10 mouse cellular contexts compared by ENCODE assay signal in genomic region chr3:102676946-102677534, GRCm38 (mm10). TPM values are rescaled to one million over a fixed set of nuclear protein-coding genes. Genes with fewer than 3 reads are reported as not detected.
DNase-seq lines count a peak whose midpoint lies in the region; ATAC-seq and TF ChIP-seq lines count a peak whose summit lies in the region.
"Had no signal": no experiment of that assay in that cellular context is flagged by ENCODE, and none has a peak within 500 bp of the region (broad histone marks: within the 10 kb centered on the region; RNA-seq: fewer than 3 reads in every experiment).

No protein-coding gene starts in this region.

- no peaks in the 10 kb centered on the region for H3K36me3 ChIP-seq in midbrain, postnatal 0 days (ENCODE audit: insufficient read depth, low read length)
- no peaks in the 10 kb centered on the region for H3K36me3 ChIP-seq in midbrain, embryonic 16.5 days (ENCODE audit: control insufficient read depth, insufficient read depth, low read length)
- H3K36me3 ChIP-seq in forebrain, embryonic 16.5 days (ENCODE audit: control insufficient read depth, insufficient read depth): no peaks in the 10 kb centered on the region
- H3K36me3 ChIP-seq in midbrain, embryonic 13.5 days: no peaks in the 10 kb centered on the region
- H3K36me3 ChIP-seq: midbrain, embryonic 15.5 days had no signal

- no peak for TF ChIP-seq CTCF in midbrain, postnatal 0 days (IDR thresholded peaks at IDR 0.05)

- H3K27me3 ChIP-seq in midbrain, postnatal 0 days (ENCODE audit: insufficient read depth, low read length): no peaks in the 10 kb centered on the region
- no peaks in the 10 kb centered on the region for H3K27me3 ChIP-seq in midbrain, embryonic 16.5 days (ENCODE audit: control insufficient read depth, insufficient read depth, low read depth, low read length)
- H3K27me3 ChIP-seq in forebrain, embryonic 16.5 days (replicated peaks; ENCODE audit: control insufficient read depth, insufficient read depth, low read length): no peaks in the 10 kb centered on the region
- H3K27me3 ChIP-seq in midbrain, embryonic 13.5 days: no peaks in the 10 kb centered on the region
- H3K27me3 ChIP-seq: midbrain, embryonic 15.5 days; Patski had no signal

- no peak overlapping the region for H3K9ac ChIP-seq in midbrain, postnatal 0 days (replicated peaks; ENCODE audit: low read length, poor library complexity, severe bottlenecking)
- no peak overlapping the region for H3K9ac ChIP-seq in midbrain, embryonic 16.5 days (ENCODE audit: low read depth, low read length)
- no peak overlapping the region for H3K9ac ChIP-seq in forebrain, embryonic 16.5 days (replicated peaks; ENCODE audit: low read depth, low read length)
- H3K9ac ChIP-seq in midbrain, embryonic 13.5 days (replicated peaks): no peak overlapping the region
- H3K9ac ChIP-seq: midbrain, embryonic 15.5 days had no signal

- WGBS in midbrain, postnatal 0 days: 78% methylated on average over 7 of the region's 7 CpGs
- WGBS in midbrain, embryonic 16.5 days: 74% methylated on average over 7 of the region's 7 CpGs
- 65% methylated on average over 7 of the region's 7 CpGs for WGBS in forebrain, embryonic 16.5 days
- 86% methylated on average over 7 of the region's 7 CpGs for WGBS in midbrain, embryonic 13.5 days

- no peak overlapping the region for H3K27ac ChIP-seq in midbrain, postnatal 0 days (ENCODE audit: low read depth, low read length)
- H3K27ac ChIP-seq in midbrain, embryonic 16.5 days (ENCODE audit: low read length): no peak overlapping the region
- H3K27ac ChIP-seq in forebrain, embryonic 16.5 days (ENCODE audit: low read length): peak overlapping the region; percentile 12; the same call in 1 of the 2 replicates
- no peak overlapping the region for H3K27ac ChIP-seq in midbrain, embryonic 13.5 days
- H3K27ac ChIP-seq: midbrain, embryonic 15.5 days had no signal

- H3K9me3 ChIP-seq in midbrain, postnatal 0 days (ENCODE audit: low read length): no peaks in the 10 kb centered on the region
- no peaks in the 10 kb centered on the region for H3K9me3 ChIP-seq in midbrain, embryonic 16.5 days (replicated peaks; ENCODE audit: control insufficient read depth, low read length, poor library complexity, severe bottlenecking)
- no peaks in the 10 kb centered on the region for H3K9me3 ChIP-seq in forebrain, embryonic 16.5 days (ENCODE audit: control insufficient read depth, low read length)
- no peaks in the 10 kb centered on the region for H3K9me3 ChIP-seq in midbrain, embryonic 13.5 days
- H3K9me3 ChIP-seq: midbrain, embryonic 15.5 days had no signal

- H3K4me2 ChIP-seq in midbrain, postnatal 0 days (ENCODE audit: low read depth, low read length, poor library complexity, severe bottlenecking): no peak overlapping the region
- H3K4me2 ChIP-seq in midbrain, embryonic 16.5 days (ENCODE audit: low read length): no peak overlapping the region
- H3K4me2 ChIP-seq in forebrain, embryonic 16.5 days (ENCODE audit: low read length): no peak overlapping the region
- no peak overlapping the region for H3K4me2 ChIP-seq in midbrain, embryonic 13.5 days (replicated peaks)
- H3K4me2 ChIP-seq: midbrain, embryonic 15.5 days had no signal

- no peak for ATAC-seq in midbrain, postnatal 0 days (ENCODE audit: low FRiP score)
- ATAC-seq in midbrain, embryonic 16.5 days: no peak
- peak; percentile 96 for ATAC-seq in forebrain, embryonic 16.5 days
- ATAC-seq in midbrain, embryonic 13.5 days: no peak
- ATAC-seq: midbrain, embryonic 15.5 days; Patski had no signal

- no peak overlapping the region for H3K4me3 ChIP-seq in midbrain, postnatal 0 days (ENCODE audit: low read depth, low read length)
- no peak overlapping the region for H3K4me3 ChIP-seq in midbrain, embryonic 16.5 days (ENCODE audit: low read depth, low read length)
- H3K4me3 ChIP-seq in forebrain, embryonic 16.5 days (replicated peaks; ENCODE audit: low read length): no peak overlapping the region
- H3K4me3 ChIP-seq in midbrain, embryonic 13.5 days (replicated peaks): no peak overlapping the region
- H3K4me3 ChIP-seq: midbrain, embryonic 15.5 days had no signal

- intact Hi-C loops in left cerebral cortex, postnatal 14 days (cut with DNase I): no loop called here

- DNase-seq in midbrain, postnatal 0 days (ENCODE audit: low spot score): peak; percentile 71
- peak; percentile 63 to 64 for DNase-seq in left cerebral cortex, postnatal 14 days (ENCODE audit: low spot score in 2 of 2)
- peak; percentile 79 for DNase-seq in telencephalon, adult 2 months (ENCODE audit: low read depth, low spot score)
- no peak for DNase-seq in thymus, postnatal 14 days
- no peak for DNase-seq in embryo, embryonic 11 days

- H3K4me1 ChIP-seq in midbrain, postnatal 0 days (ENCODE audit: insufficient read depth, low read length): no peaks in the 10 kb centered on the region
- H3K4me1 ChIP-seq in midbrain, embryonic 16.5 days (ENCODE audit: control insufficient read depth, insufficient read depth, low read length): no peaks in the 10 kb centered on the region
- peaks cover 8% of the 10 kb centered on the region for H3K4me1 ChIP-seq in forebrain, embryonic 16.5 days (replicated peaks; ENCODE audit: control insufficient read depth, insufficient read depth, low read length)
- H3K4me1 ChIP-seq in midbrain, embryonic 13.5 days (replicated peaks): no peaks in the 10 kb centered on the region
- H3K4me1 ChIP-seq: midbrain, embryonic 15.5 days had no signal

RNA-seq across cellular contexts. Expression of gene Tspan2, which starts 57.3 kb away (rescaled TPM):
- total RNA-seq in midbrain, postnatal 0 days (2014; rRNA removed): 25.9 and 26.1 TPM in 2 replicates
- polyA plus RNA-seq in midbrain, postnatal 0 days (2015; fragmentation: Nextera tagmentation; extraction: Ambion mirVana): 13.4 and 15.5 TPM in 2 replicates
- polyA plus RNA-seq in midbrain, embryonic 16.5 days (2015; fragmentation: Nextera tagmentation; extraction: Ambion mirVana): 11.6 and 11.8 TPM in 2 replicates
- 9.1 and 9.4 TPM in 2 replicates for polyA plus RNA-seq in forebrain, embryonic 16.5 days (2015; fragmentation: Nextera tagmentation; extraction: Ambion mirVana)
- total RNA-seq in left cerebral cortex, postnatal 14 days (2021): 10 to 100 TPM; 58.0 to 82.8 TPM
- 6.3 and 7.0 TPM in 2 replicates for polyA plus RNA-seq in midbrain, embryonic 13.5 days (2015; fragmentation: Nextera tagmentation; extraction: Ambion mirVana)

Comparison
In these comparisons a context has a peak if more than half of its experiments do, and no peak if none do; other contexts are left out.
1. DNase-seq: peak in midbrain, postnatal 0 days (single experiment), left cerebral cortex, postnatal 14 days (2 of 2) and telencephalon, adult 2 months (single experiment); none in thymus, postnatal 14 days (single experiment) and embryo, embryonic 11 days (single experiment).